Mouse (Mus musculus): ENCODE measurements around the gene Spp1. TPM values are rescaled to one million over a fixed set of nuclear protein-coding genes. Genes with fewer than 3 reads are reported as not detected.

The Spp1 gene
- 100 to 1,000 TPM in 2 of 4 experiments, 10 to 100 TPM in 2; 14.1 to 367 (median 92.9) TPM for total RNA-seq (2022)

GRCm38 (mm10) chr5:104434835-104435301 is at the start of gene Spp1:
Gene Spp1, plus strand, starts transcription at chr5:104435118.
- DNase-seq = no peak

- DNase-seq = no peak
Measured at GRCm38 (mm10) chr5:104385521-104385920, 49.4 kb upstream of the Spp1 start.

GRCm38 (mm10) chr5:104386908-104387307 is 48.0 kb upstream of the Spp1 start:
- no peak for DNase-seq

- DNase-seq = no peak
Measured at GRCm38 (mm10) chr5:104390962-104391361, 44.0 kb upstream of the Spp1 start.

GRCm38 (mm10) chr5:104392784-104393183 is 42.1 kb upstream of the Spp1 start:
- no peak for DNase-seq

GRCm38 (mm10) chr5:104396286-104396685 is 38.6 kb upstream of the Spp1 start:
- DNase-seq = no peak

GRCm38 (mm10) chr5:104398001-104398400 is 36.9 kb upstream of the Spp1 start:
- DNase-seq = no peak

- DNase-seq = no peak
Measured at GRCm38 (mm10) chr5:104399291-104399950, 35.5 kb upstream of the Spp1 start.

- no peak for DNase-seq
Measured at GRCm38 (mm10) chr5:104399970-104400369, 34.9 kb upstream of the Spp1 start.

GRCm38 (mm10) chr5:104402651-104403050 is 32.3 kb upstream of the Spp1 start:
- no peak for DNase-seq

- DNase-seq = no peak
Measured at GRCm38 (mm10) chr5:104403351-104403750, 31.6 kb upstream of the Spp1 start.

- no peak for DNase-seq
Measured at GRCm38 (mm10) chr5:104404551-104404950, 30.4 kb upstream of the Spp1 start.

- DNase-seq = no peak
Measured at GRCm38 (mm10) chr5:104405051-104405450, 29.9 kb upstream of the Spp1 start.

- DNase-seq = no peak
Measured at GRCm38 (mm10) chr5:104406756-104407155, 28.2 kb upstream of the Spp1 start.

GRCm38 (mm10) chr5:104407541-104408231 is 27.2 kb upstream of the Spp1 start:
- no peak for DNase-seq

- DNase-seq = no peak
Measured at GRCm38 (mm10) chr5:104408549-104408948, 26.4 kb upstream of the Spp1 start.

- DNase-seq = no peak
Measured at GRCm38 (mm10) chr5:104415999-104416398, 18.9 kb upstream of the Spp1 start.

- no peak for DNase-seq
Measured at GRCm38 (mm10) chr5:104417028-104417427, 17.9 kb upstream of the Spp1 start.

- DNase-seq = no peak
Measured at GRCm38 (mm10) chr5:104417721-104418120, 17.2 kb upstream of the Spp1 start.

- no peak for DNase-seq
Measured at GRCm38 (mm10) chr5:104422039-104422438, 12.9 kb upstream of the Spp1 start.

GRCm38 (mm10) chr5:104423861-104424260 is 11.1 kb upstream of the Spp1 start:
- DNase-seq = no peak

- DNase-seq = no peak
Measured at GRCm38 (mm10) chr5:104425949-104426348, 9.0 kb upstream of the Spp1 start.

- DNase-seq = no peak
Measured at GRCm38 (mm10) chr5:104432886-104433285, 2.0 kb upstream of the Spp1 start.

GRCm38 (mm10) chr5:104433968-104434565 is 851 bp upstream of the Spp1 start:
- no peak for DNase-seq

All from adrenal gland, adult 8-10 months (tissue).